In genomic region chr7:95494793-95495192, GRCm38 (mm10) we compare ENCODE assay signal across 26 mouse cellular contexts.
DNase-seq lines count a peak whose midpoint lies in the region; ATAC-seq and TF ChIP-seq lines count a peak whose summit lies in the region.
"Had no signal": no experiment of that assay in that cellular context is flagged by ENCODE, and none has a peak within 500 bp of the region (broad histone marks: within the 10 kb centered on the region; RNA-seq: fewer than 3 reads in every experiment).

No protein-coding gene starts in this region.

- H3K9me3 ChIP-seq in hindbrain, postnatal 0 days (ENCODE audit: low read length) = no peaks in the 10 kb centered on the region
- H3K9me3 ChIP-seq in hindbrain, embryonic 16.5 days (ENCODE audit: control insufficient read depth, low read length) = no peaks in the 10 kb centered on the region
- H3K9me3 ChIP-seq in lung, postnatal 0 days (ENCODE audit: low read length) = no peaks in the 10 kb centered on the region
- H3K9me3 ChIP-seq: forebrain, embryonic 10.5 days; hindbrain, embryonic 10.5 days; liver, embryonic 13.5 days; lung, embryonic 15.5 days; midbrain, embryonic 15.5 days had no signal

- H3K4me2 ChIP-seq in hindbrain, postnatal 0 days (ENCODE audit: low read depth, low read length) = no peak overlapping the region
- H3K4me2 ChIP-seq in hindbrain, embryonic 16.5 days (ENCODE audit: low read length) = no peak overlapping the region
- no peak overlapping the region for H3K4me2 ChIP-seq in lung, postnatal 0 days (replicated peaks; ENCODE audit: low read depth, low read length)
- H3K4me2 ChIP-seq: heart, embryonic 11.5 days; liver, embryonic 13.5 days; lung, embryonic 15.5 days; midbrain, embryonic 15.5 days had no signal

- H3K4me3 ChIP-seq in hindbrain, postnatal 0 days (ENCODE audit: low read length) = no peak overlapping the region
- H3K4me3 ChIP-seq in hindbrain, embryonic 16.5 days (ENCODE audit: low read length) = no peak overlapping the region
- no peak overlapping the region for H3K4me3 ChIP-seq in lung, postnatal 0 days (ENCODE audit: low read depth, low read length)
- H3K4me3 ChIP-seq in lung, adult 2 months (replicated peaks; ENCODE audit: extremely low read depth, low read depth, low read length) = no peak overlapping the region
- H3K4me3 ChIP-seq: forebrain, embryonic 10.5 days; gastrocnemius, adult 2 months; hindbrain, embryonic 10.5 days; liver, embryonic 13.5 days; lung, embryonic 15.5 days; midbrain, embryonic 15.5 days had no signal

- no peak for ATAC-seq in hindbrain, postnatal 0 days
- no peak for ATAC-seq in hindbrain, embryonic 16.5 days
- no peak for ATAC-seq in lung, postnatal 0 days
- ATAC-seq: activated CD4-positive, CD25-positive, alpha-beta regulatory T cell, adult 4 months; inflammation-experienced regulatory T-cells, adult 6 months; midbrain, embryonic 15.5 days had no signal

- no peaks in the 10 kb centered on the region for H3K4me1 ChIP-seq in hindbrain, postnatal 0 days (ENCODE audit: insufficient read depth, low read length)
- no peaks in the 10 kb centered on the region for H3K4me1 ChIP-seq in hindbrain, embryonic 16.5 days (ENCODE audit: control insufficient read depth, insufficient read depth, low read depth, low read length)
- H3K4me1 ChIP-seq in lung, postnatal 0 days (ENCODE audit: insufficient read depth, low read depth, low read length) = no peaks in the 10 kb centered on the region
- no peaks in the 10 kb centered on the region for H3K4me1 ChIP-seq in lung, adult 2 months (ENCODE audit: control insufficient read depth, insufficient read depth, low read length)
- H3K4me1 ChIP-seq: forebrain, embryonic 10.5 days; hindbrain, embryonic 10.5 days; liver, embryonic 13.5 days; lung, embryonic 15.5 days; midbrain, embryonic 15.5 days had no signal

- H3K36me3 ChIP-seq in hindbrain, postnatal 0 days (ENCODE audit: insufficient read depth, low read length) = no peaks in the 10 kb centered on the region
- H3K36me3 ChIP-seq in hindbrain, embryonic 16.5 days (ENCODE audit: control insufficient read depth, insufficient read depth, low read length) = no peaks in the 10 kb centered on the region
- H3K36me3 ChIP-seq in lung, postnatal 0 days (ENCODE audit: insufficient read depth, low read length) = no peaks in the 10 kb centered on the region
- H3K36me3 ChIP-seq: forebrain, embryonic 10.5 days; hindbrain, embryonic 10.5 days; liver, embryonic 13.5 days; lung, embryonic 15.5 days; midbrain, embryonic 15.5 days had no signal

- no peak for TF ChIP-seq EP300 in lung, postnatal 0 days (IDR thresholded peaks at IDR 0.05)

- TF ChIP-seq POLR2A in lung, adult 2 months (IDR thresholded peaks at IDR 0.05; ENCODE audit: borderline replicate concordance, extremely low read depth, low read depth, low read length) = no peak

- H3K9ac ChIP-seq in hindbrain, postnatal 0 days (replicated peaks; ENCODE audit: low read length) = no peak overlapping the region
- H3K9ac ChIP-seq in hindbrain, embryonic 16.5 days (ENCODE audit: low read depth, low read length) = no peak overlapping the region
- no peak overlapping the region for H3K9ac ChIP-seq in lung, postnatal 0 days (replicated peaks; ENCODE audit: low read depth)
- H3K9ac ChIP-seq: liver, embryonic 13.5 days; lung, embryonic 15.5 days; midbrain, embryonic 15.5 days had no signal

- TF ChIP-seq CTCF in hindbrain, postnatal 0 days (IDR thresholded peaks at IDR 0.05; ENCODE audit: low read depth) = peak; percentile 21
- 0 out of 2 replicates have a peak, but pooled peaks have one; percentile 3 for TF ChIP-seq CTCF in lung, postnatal 0 days (IDR thresholded peaks at IDR 0.05)
- TF ChIP-seq CTCF in lung, adult 2 months (IDR thresholded peaks at IDR 0.05; ENCODE audit: insufficient read depth, low read length) = no peak

- DNase-seq in embryo, embryonic 10.5 days (ENCODE audit: low spot score) = peak; percentile 19
- no peak for DNase-seq in embryo, embryonic 9.5 days (ENCODE audit: extremely low spot score)
- DNase-seq in hindbrain, postnatal 0 days (ENCODE audit: low spot score) = no peak
- DNase-seq in lung, postnatal 0 days (ENCODE audit: low spot score) = no peak
- DNase-seq in lung, adult 2 months = no peak
- DNase-seq in adrenal gland, postnatal 25 days = no peak
- DNase-seq: adrenal gland, postnatal 10 days; cerebellum, adult 2 months; cerebellum, postnatal 36 days; gastrocnemius, adult 2 months; heart, postnatal 10 days; kidney, adult 8-10 months; kidney, postnatal 25 days; liver, embryonic 13.5 days; right cerebral cortex, adult 18-20 months; right cerebral cortex, postnatal 4 days; thymus, postnatal 36 days had no signal

- WGBS in hindbrain, postnatal 0 days = 74% methylated on average over 1 of the region's 1 CpGs
- WGBS in hindbrain, embryonic 16.5 days = 76% methylated on average over 1 of the region's 1 CpGs
- 55% methylated on average over 1 of the region's 1 CpGs for WGBS in lung, postnatal 0 days
- WGBS in lung, adult 2 months = 66% methylated on average over 1 of the region's 1 CpGs

- H3K27ac ChIP-seq in hindbrain, postnatal 0 days = no peak overlapping the region
- H3K27ac ChIP-seq in hindbrain, embryonic 16.5 days (ENCODE audit: low read depth, low read length) = no peak overlapping the region
- no peak overlapping the region for H3K27ac ChIP-seq in lung, postnatal 0 days (ENCODE audit: low read length)
- H3K27ac ChIP-seq: forebrain, embryonic 10.5 days; gastrocnemius, adult 2 months; hindbrain, embryonic 10.5 days; liver, embryonic 13.5 days; lung, embryonic 15.5 days; macrophage; midbrain, embryonic 15.5 days had no signal

- no peaks in the 10 kb centered on the region for H3K27me3 ChIP-seq in hindbrain, postnatal 0 days (ENCODE audit: insufficient read depth, low read length)
- no peaks in the 10 kb centered on the region for H3K27me3 ChIP-seq in hindbrain, embryonic 16.5 days (replicated peaks; ENCODE audit: control insufficient read depth, insufficient read depth, low read length)
- no peaks in the 10 kb centered on the region for H3K27me3 ChIP-seq in lung, postnatal 0 days (replicated peaks; ENCODE audit: insufficient read depth, low read length)
- H3K27me3 ChIP-seq: liver, embryonic 13.5 days; lung, embryonic 15.5 days; midbrain, embryonic 15.5 days had no signal
